Mouse (Mus musculus) layer of hippocampus, postnatal 14 days (tissue): ENCODE data around the gene Cyld. TPM values are rescaled to one million over a fixed set of nuclear protein-coding genes. Genes with fewer than 3 reads are reported as not detected.
"Not testable (repeated sequence)": the region's sequence is repeated elsewhere in the genome, so short reads cannot be mapped to it uniquely, and the experiment has no call there.

ENCODE experiments used
- DNase-seq, 2 experiments: peaks; one replicate each; pipeline ENCODE4 v3.0.0; 2021 to 2022; ENCODE audit warnings: low spot score in 2 of 2, mixed read lengths in 1 of 2
- total RNA-seq, 2 experiments: library from RNA; stranded (reverse); gene quantifications; 2 replicates each; pipeline ENCODE4 v1.2.3; 2021

Cyld gene
- total RNA-seq, 2 experiments from 2014 or later = 53.6 to 58.8 TPM

DNA sequence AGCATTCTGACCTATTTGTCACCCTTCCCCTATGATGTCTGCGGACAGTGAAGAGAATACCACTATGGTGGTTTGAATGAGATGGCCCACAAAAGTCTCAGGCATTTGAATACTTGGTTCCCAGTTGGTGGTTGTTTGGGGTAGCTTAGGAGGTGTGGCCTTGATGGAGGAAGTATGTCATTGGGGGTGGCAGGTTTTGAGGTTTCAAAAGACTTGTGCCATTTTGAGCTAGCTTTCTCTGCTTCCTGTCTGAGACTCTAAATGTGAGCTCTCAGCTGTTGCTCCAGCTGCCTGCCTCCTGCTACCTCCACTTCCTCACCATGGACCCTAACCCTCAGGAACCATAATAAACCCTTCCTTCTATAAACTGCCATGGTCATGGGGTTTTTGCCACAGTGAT is 86.9 kb downstream of the Cyld start:
- no peak for DNase-seq

DNA sequence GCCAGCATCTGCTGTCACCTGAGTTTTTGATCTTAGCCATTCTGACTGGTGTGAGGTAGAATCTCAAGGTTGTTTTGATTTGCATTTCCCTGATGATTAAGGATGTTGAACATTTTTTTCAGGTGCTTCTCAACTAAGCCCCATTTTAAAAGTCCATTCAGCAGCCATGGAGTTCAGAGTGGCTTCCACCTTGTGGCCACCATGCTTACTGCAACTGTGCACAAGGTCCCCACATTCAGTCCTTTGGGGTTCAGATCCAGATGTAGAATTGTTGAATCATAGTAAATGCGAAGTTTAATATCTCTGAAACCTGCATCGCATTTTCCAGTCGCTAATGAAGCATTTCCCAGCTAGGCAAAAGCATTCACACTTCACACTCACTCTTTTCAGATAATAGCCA is 91.5 kb downstream of the Cyld start:
- not testable (repeated sequence) for DNase-seq

- no peak for DNase-seq
Measured at GRCm38 (mm10) chr8:88792691-88793323, 96.0 kb downstream of the Cyld start.

DNA sequence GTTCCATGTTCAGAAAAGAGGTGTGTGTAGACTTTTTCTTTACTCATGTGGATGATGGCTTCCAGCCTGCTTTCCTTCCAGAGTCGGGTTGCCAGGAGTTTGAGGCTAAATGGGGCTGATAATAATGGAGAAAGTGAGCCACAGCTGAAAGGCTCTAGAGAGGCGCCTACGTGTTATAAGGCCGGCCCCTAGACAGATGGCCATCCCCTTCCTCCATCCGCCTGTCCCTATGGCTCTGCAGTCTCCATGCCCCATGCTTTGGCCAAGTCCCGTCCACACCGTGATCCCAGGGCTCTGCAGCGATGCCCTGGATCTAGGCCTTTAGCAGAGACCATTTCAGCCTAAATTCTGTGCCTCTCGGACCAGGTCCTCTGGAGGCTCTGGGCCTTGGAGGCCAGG is 96.5 kb downstream of the Cyld start:
- no peak for DNase-seq

DNA sequence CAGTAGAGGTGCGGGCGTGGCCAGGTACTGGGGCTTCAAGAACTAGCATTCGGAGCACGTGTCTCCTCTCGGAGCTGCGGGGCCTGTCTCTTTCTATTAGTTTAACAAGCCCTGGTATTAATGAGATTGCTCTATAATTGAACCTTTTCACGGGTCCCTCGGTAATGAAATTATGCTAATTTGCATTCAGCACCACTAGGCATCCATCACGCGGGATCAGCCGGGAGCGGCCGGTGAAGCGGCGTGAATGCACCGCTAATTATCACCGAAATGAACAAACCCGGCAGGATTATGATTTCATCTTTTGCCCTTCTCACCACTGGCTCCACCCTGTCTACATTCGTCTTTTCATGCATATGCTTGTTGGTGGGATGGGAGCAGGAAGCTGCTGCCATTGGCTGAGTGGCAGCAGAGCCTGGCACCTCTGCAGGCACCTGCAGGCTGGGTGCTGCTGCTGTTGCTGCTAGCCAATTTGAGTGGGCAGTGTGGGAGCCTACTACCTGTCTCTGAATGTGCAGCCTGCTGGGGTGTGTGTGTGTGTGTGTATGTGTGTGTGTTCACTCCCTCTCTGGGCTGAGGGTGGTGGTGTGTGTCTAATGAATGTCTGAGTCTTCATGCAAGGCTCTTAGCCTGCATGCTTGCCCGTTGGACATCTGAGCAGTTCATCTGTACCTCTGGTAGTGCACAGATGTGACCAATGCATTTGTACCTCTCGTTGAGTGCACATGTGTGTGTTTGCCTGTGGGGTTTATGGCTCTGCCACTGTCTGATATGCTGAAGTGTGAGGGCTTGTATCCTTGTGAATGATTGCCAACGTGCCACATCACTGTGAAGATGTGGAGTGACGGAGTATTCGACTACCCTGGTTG is 97.2 kb downstream of the Cyld start:
- DNase-seq = no peak

- DNase-seq = peak; percentile 18
Measured at GRCm38 (mm10) chr8:88794615-88794907, 97.7 kb downstream of the Cyld start.

- DNase-seq = no peak
Measured at GRCm38 (mm10) chr8:88795896-88796295, 99.1 kb downstream of the Cyld start.

DNA sequence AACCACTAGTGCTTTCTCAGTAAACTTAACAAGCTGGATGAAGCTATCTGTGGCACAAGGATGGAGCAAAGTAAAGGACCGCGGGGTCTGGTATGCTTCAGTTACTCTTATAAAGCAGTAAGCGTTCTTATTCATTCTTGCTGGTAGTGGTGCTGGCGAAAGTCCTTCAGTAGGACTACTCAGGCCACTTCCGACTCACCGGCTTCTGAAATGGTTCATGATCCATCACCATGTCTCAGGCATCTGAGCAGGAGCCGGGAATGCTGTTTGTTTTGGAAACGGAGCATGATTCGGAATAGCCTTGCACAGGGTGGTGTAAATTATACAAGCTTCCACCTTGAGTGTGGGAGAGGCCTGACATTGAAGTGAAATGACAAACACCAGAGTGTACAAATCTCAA is 99.8 kb downstream of the Cyld start:
- no peak for DNase-seq

Other genes with a start within 250 kb of the Cyld start
- 10 to 100 TPM; 13.4 to 14.7 TPM for gene Nkd1, start 175.7 kb upstream of the Cyld start, total RNA-seq
- 1 to 10 TPM; 2.1 to 2.2 TPM for gene Snx20, start 60.9 kb upstream of the Cyld start, total RNA-seq
- under 1 TPM; 0.37 to 0.60 TPM for gene Nod2, start 49.7 kb upstream of the Cyld start, total RNA-seq